In genomic region chr2:9464818-9465217, GRCm38 (mm10) we compare ENCODE assay signal across 12 mouse cellular contexts.
DNase-seq lines count a peak whose midpoint lies in the region; ATAC-seq lines count a peak whose summit lies in the region.
"Had no signal": no experiment of that assay in that cellular context is flagged by ENCODE, and none has a peak within 500 bp of the region (broad histone marks: within the 10 kb centered on the region; RNA-seq: fewer than 3 reads in every experiment).

No protein-coding gene starts in this region.

- 62% methylated on average over 5 of the region's 5 CpGs for WGBS in midbrain, embryonic 12.5 days
- 69% methylated on average over 5 of the region's 5 CpGs for WGBS in midbrain, embryonic 10.5 days
- WGBS in liver, embryonic 12.5 days (ENCODE audit: insufficient replicate concordance), result 65% methylated on average over 5 of the region's 5 CpGs

- peak; percentile 21 to 51 for DNase-seq in frontal cortex, adult 2 months (ENCODE audit: extremely low spot score in 1 of 2, low spot score in 1 of 2)
- no peak for DNase-seq in frontal cortex, postnatal 10 days (ENCODE audit: low spot score in 2 of 2)
- no peak for DNase-seq in midbrain, embryonic 10.5 days (ENCODE audit: low spot score)
- peak; percentile 29 to 42 for DNase-seq in left cerebral cortex, adult 9 months (ENCODE audit: low spot score in 2 of 2)
- peak; percentile 59 for DNase-seq in telencephalon, adult 2 months (ENCODE audit: low read depth, low spot score)
- DNase-seq: cerebellum, adult 8-10 months; gastrocnemius, postnatal 10 days had no signal

- no peaks in the 10 kb centered on the region for H3K9me3 ChIP-seq in midbrain, embryonic 12.5 days
- H3K9me3 ChIP-seq in midbrain, embryonic 10.5 days (replicated peaks), result no peaks in the 10 kb centered on the region
- H3K9me3 ChIP-seq in liver, embryonic 12.5 days (replicated peaks), result no peaks in the 10 kb centered on the region

- no peaks in the 10 kb centered on the region for H3K4me1 ChIP-seq in midbrain, embryonic 12.5 days
- H3K4me1 ChIP-seq in midbrain, embryonic 10.5 days, result no peaks in the 10 kb centered on the region
- no peaks in the 10 kb centered on the region for H3K4me1 ChIP-seq in liver, embryonic 12.5 days

- no peak overlapping the region for H3K9ac ChIP-seq in midbrain, embryonic 12.5 days (replicated peaks)
- no peak overlapping the region for H3K9ac ChIP-seq in liver, embryonic 12.5 days

- no peak overlapping the region for H3K4me3 ChIP-seq in midbrain, embryonic 12.5 days
- no peak overlapping the region for H3K4me3 ChIP-seq in midbrain, embryonic 10.5 days
- H3K4me3 ChIP-seq in liver, embryonic 12.5 days, result no peak overlapping the region

- H3K27ac ChIP-seq in midbrain, embryonic 12.5 days (replicated peaks), result no peak overlapping the region
- no peak overlapping the region for H3K27ac ChIP-seq in midbrain, embryonic 10.5 days (replicated peaks)
- no peak overlapping the region for H3K27ac ChIP-seq in liver, embryonic 12.5 days

- no peaks in the 10 kb centered on the region for H3K36me3 ChIP-seq in midbrain, embryonic 12.5 days
- H3K36me3 ChIP-seq in midbrain, embryonic 10.5 days, result no peaks in the 10 kb centered on the region
- no peaks in the 10 kb centered on the region for H3K36me3 ChIP-seq in liver, embryonic 12.5 days

- H3K27me3 ChIP-seq in midbrain, embryonic 12.5 days, result no peaks in the 10 kb centered on the region
- no peaks in the 10 kb centered on the region for H3K27me3 ChIP-seq in midbrain, embryonic 10.5 days (ENCODE audit: low read depth, poor library complexity, severe bottlenecking)
- H3K27me3 ChIP-seq in liver, embryonic 12.5 days (replicated peaks), result no peaks in the 10 kb centered on the region

- H3K4me2 ChIP-seq in midbrain, embryonic 12.5 days (replicated peaks), result no peak overlapping the region
- H3K4me2 ChIP-seq in liver, embryonic 12.5 days, result no peak overlapping the region

- peak; percentile 73 for ATAC-seq in midbrain, embryonic 12.5 days (ENCODE audit: low FRiP score, low read depth)
- ATAC-seq in megakaryocyte, adult 5-6 weeks (ENCODE audit: poor library complexity, severe bottlenecking), result no peak
- no peak for ATAC-seq in liver, embryonic 12.5 days
- ATAC-seq: CD4-positive, CD25-positive, alpha-beta regulatory T cell, adult 4 months; inflammation-experienced regulatory T-cells, adult 6 months had no signal

Comparison
In these comparisons a context has a peak if more than half of its experiments do, and no peak if none do; other contexts are left out.
1. DNase-seq: peak in frontal cortex, adult 2 months (2 of 2), left cerebral cortex, adult 9 months (2 of 2) and telencephalon, adult 2 months (single experiment); none in frontal cortex, postnatal 10 days (0 of 2) and midbrain, embryonic 10.5 days (single experiment).